Mouse (Mus musculus) kidney, postnatal 0 days (tissue): ENCODE measurements around the gene Gemin8. TPM values are rescaled to one million over a fixed set of nuclear protein-coding genes. Genes with fewer than 3 reads are reported as not detected.

ENCODE experiments used
- ATAC-seq: fragments of 200-750 bp; cut with Nextera tagmentation; replicated peaks from 2 replicates; pipeline ENCODE4 v1.8.0; 2017; ENCODE audit warnings: low read depth, moderate number of reproducible peaks, moderate TSS enrichment, moderate library complexity; ENCODE audit not compliant: low FRiP score
- DNase-seq: peaks from one replicate; pipeline ENCODE4 v3.0.0-alpha.2; 2016; ENCODE audit warnings: low spot score
- H3K27ac ChIP-seq: fragments of 300-500 bp; sonication (generic); 2 replicates; pipeline ENCODE4 v1.5.1; 2014; ENCODE audit warnings: mild to moderate bottlenecking
- H3K27me3 ChIP-seq: fragments of 300-500 bp; sonication (generic); 2 replicates; pipeline ENCODE4 v1.6.1; 2014; ENCODE audit warnings: low read length, mixed read lengths; ENCODE audit not compliant: insufficient read depth
- H3K36me3 ChIP-seq: fragments of 300-500 bp; sonication (generic); 2 replicates; pipeline ENCODE4 v1.6.1; 2014; ENCODE audit warnings: low read length, mixed read lengths; ENCODE audit not compliant: insufficient read depth
- H3K4me1 ChIP-seq: fragments of 300-500 bp; sonication (generic); replicated peaks from 2 replicates; pipeline ENCODE4 v1.6.1; 2014; ENCODE audit warnings: antibody characterized with exemption, low read length, mixed read lengths; ENCODE audit not compliant: insufficient read depth
- H3K4me2 ChIP-seq: fragments of 300-500 bp; sonication (generic); 2 replicates; pipeline ENCODE4 v1.6.1; 2014; ENCODE audit warnings: mild to moderate bottlenecking, low read length, moderate library complexity, mixed read lengths
- H3K4me3 ChIP-seq: fragments of 300-500 bp; sonication (generic); replicated peaks from 2 replicates; pipeline ENCODE4 v1.5.1; 2014; ENCODE audit warnings: low read depth, low read length
- H3K9ac ChIP-seq: fragments of 300-500 bp; sonication (generic); 2 replicates; pipeline ENCODE4 v1.6.1; 2014; ENCODE audit warnings: low read depth, low read length
- H3K9me3 ChIP-seq: fragments of 300-500 bp; sonication (generic); replicated peaks from 2 replicates; pipeline ENCODE4 v1.6.1; 2016; ENCODE audit warnings: low read length, inconsistent platforms, mixed read lengths
- CTCF ChIP-seq: IDR thresholded peaks from 2 replicates; pipeline ENCODE4 v1.5.1; 2016; ENCODE audit warnings: antibody characterized with exemption, low read depth, mild to moderate bottlenecking, moderate library complexity
- WGBS: fragments of 180-500 bp; shearing (Covaris S2); extraction: QIAGEN DNeasy Blood & Tissue Kit; methylation state at CpG from one replicate; pipeline ENCODE4 v1.1.7; 2014; 5-methylcytosine and 5-hydroxymethylcytosine counted together
- polyA plus RNA-seq: library from polyadenylated mRNA; unstranded; fragments of >200 nt; fragmentation: Nextera tagmentation; extraction: Ambion mirVana; gene quantifications from 2 replicates; pipeline ENCODE4 v1.2.1, GENCODE M21; 2015

The Gemin8 gene
- polyA plus RNA-seq, 1 experiment from 2014 or later = 9.9 TPM

- WGBS = 33% methylated on average over 40 of the region's 63 CpGs
- peak within 1 kb of the TSS; percentile 47 for H3K4me3 ChIP-seq
- DNase-seq (peak; percentile 32), ATAC-seq (peak; percentile 89)
- no peak for TF ChIP-seq CTCF
- H3K9me3 ChIP-seq = no peaks in the 10 kb centered on the region
- H3K9ac ChIP-seq = peak within 1 kb of the TSS; percentile 49
- H3K27me3 ChIP-seq = 0 out of 2 replicates have a peak, but pooled peaks cover 3% of the 10 kb centered on the region
- H3K4me1 ChIP-seq = no peaks in the 10 kb centered on the region
- no peaks in the 10 kb centered on the region for H3K36me3 ChIP-seq
- H3K4me2 ChIP-seq = peak within 1 kb of the TSS; percentile 82
- H3K27ac ChIP-seq = no peak within 1 kb of the TSS
These were observed 68.7 kb downstream of the Gemin8 start, which contains the start of gene Gpm6b for GRCm38 (mm10) chrX:166238831-166239460. Gene Gpm6b (plus strand): TSS chrX:166238911.

GRCm38 (mm10) chrX:166239520-166239919 lies 69.3 kb downstream of the Gemin8 start:
- Histone ChIP-seq H3K4me1 (no peaks in the 10 kb centered on the region), H3K4me2 (peak overlapping the region; percentile 82), H3K27me3 (0 out of 2 replicates have a peak, but pooled peaks cover 3% of the 10 kb centered on the region), H3K36me3 (no peaks in the 10 kb centered on the region), H3K27ac (no peak overlapping the region), H3K9me3 (no peaks in the 10 kb centered on the region), H3K9ac (peak overlapping the region; percentile 49; the same call in 1 of the 2 replicates), H3K4me3 (peak overlapping the region; percentile 47)
- DNase-seq = no peak
- peak; percentile 54 for ATAC-seq
- WGBS = 37% methylated on average over 13 of the region's 13 CpGs
- TF ChIP-seq CTCF = no peak

Other genes starting within 250 kb of the Gemin8 start
- gene Gpm6b, start 68.5 kb downstream of the Gemin8 start, polyA plus RNA-seq = 16.9 and 18.2 TPM in 2 replicates